Mouse (Mus musculus) hindbrain, embryonic 16.5 days (tissue): ENCODE data around the gene Ddb1. TPM values are rescaled to one million over a fixed set of nuclear protein-coding genes. Genes with fewer than 3 reads are reported as not detected.

Experiments
- ATAC-seq: fragments of 200-750 bp; cut with Nextera tagmentation; 2 replicates; pipeline ENCODE4 v1.8.0; 2017; ENCODE audit warnings: moderate TSS enrichment, moderate library complexity
- H3K27ac ChIP-seq: fragments of 300-500 bp; sonication (generic); 2 replicates; pipeline ENCODE4 v1.5.1; 2014; ENCODE audit warnings: low read depth, mild to moderate bottlenecking, control low read depth, low read length, moderate library complexity
- H3K27me3 ChIP-seq: fragments of 300-500 bp; sonication (generic); replicated peaks from 2 replicates; pipeline ENCODE4 v1.6.1; 2014; ENCODE audit warnings: low read length; ENCODE audit not compliant: control insufficient read depth, insufficient read depth
- H3K36me3 ChIP-seq: fragments of 300-500 bp; sonication (generic); 2 replicates; pipeline ENCODE4 v1.6.1; 2014; ENCODE audit warnings: mild to moderate bottlenecking, low read length, moderate library complexity, mixed read lengths; ENCODE audit not compliant: control insufficient read depth, insufficient read depth
- H3K4me1 ChIP-seq: fragments of 300-500 bp; sonication (generic); 2 replicates; pipeline ENCODE4 v1.6.1; 2014; ENCODE audit warnings: low read depth, low read length; ENCODE audit not compliant: control insufficient read depth, insufficient read depth
- H3K4me2 ChIP-seq: fragments of 300-500 bp; sonication (generic); 2 replicates; pipeline ENCODE4 v1.6.1; 2014; ENCODE audit warnings: mild to moderate bottlenecking, low read length, control low read depth, moderate library complexity
- H3K4me3 ChIP-seq: fragments of 300-500 bp; sonication (generic); 2 replicates; pipeline ENCODE4 v1.5.1; 2014; ENCODE audit warnings: mild to moderate bottlenecking, low read length, control low read depth, moderate library complexity
- H3K9ac ChIP-seq: fragments of 300-500 bp; sonication (generic); 2 replicates; pipeline ENCODE4 v1.6.1; 2014; ENCODE audit warnings: low read depth, mild to moderate bottlenecking, control low read depth, low read length, moderate library complexity
- H3K9me3 ChIP-seq: fragments of 300-500 bp; sonication (generic); 2 replicates; pipeline ENCODE4 v1.6.1; 2014; ENCODE audit warnings: mild to moderate bottlenecking, low read length, moderate library complexity; ENCODE audit not compliant: control insufficient read depth
- WGBS: fragments of 180-500 bp; shearing (Covaris S2); extraction: QIAGEN DNeasy Blood & Tissue Kit; methylation state at CpG from one replicate; pipeline ENCODE4 v1.1.7; 2014; 5-methylcytosine and 5-hydroxymethylcytosine counted together
- polyA plus RNA-seq: library from polyadenylated mRNA; unstranded; fragments of >200 nt; fragmentation: Nextera tagmentation; extraction: Ambion mirVana; gene quantifications from 2 replicates; pipeline ENCODE4 v1.2.1, GENCODE M21; 2015

The Ddb1 gene
- polyA plus RNA-seq, 1 experiment from 2014 or later: 203 TPM

DNA sequence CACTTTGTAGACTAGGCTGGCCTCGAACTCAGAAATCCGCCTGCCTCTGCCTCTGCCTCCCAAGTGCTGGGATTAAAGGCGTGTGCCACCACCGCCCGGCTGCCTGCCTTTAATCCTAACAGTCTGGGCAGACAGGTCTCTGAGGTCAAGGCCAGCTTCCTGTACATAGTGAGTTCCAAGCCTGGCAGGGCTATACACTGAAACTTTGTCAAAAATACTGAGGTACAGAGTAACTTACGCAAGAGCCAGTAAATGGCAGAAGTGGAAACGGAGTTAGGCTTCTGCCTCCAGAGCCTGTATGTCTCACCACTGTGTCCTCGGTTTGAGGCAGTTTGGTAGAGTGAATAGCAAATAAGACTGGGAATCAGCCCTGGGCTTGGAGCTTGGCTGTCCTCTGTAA is 17.9 kb upstream of the Ddb1 start:
- ATAC-seq: no peak
- no peak overlapping the region for H3K4me3 ChIP-seq
- no peaks in the 10 kb centered on the region for H3K9me3 ChIP-seq
- no peaks in the 10 kb centered on the region for H3K27me3 ChIP-seq
- no peak overlapping the region for H3K9ac ChIP-seq
- H3K4me2 ChIP-seq: no peak overlapping the region
- WGBS: 87% methylated on average over 8 of the region's 8 CpGs
- no peak overlapping the region for H3K27ac ChIP-seq
- H3K36me3 ChIP-seq: peaks cover 9% of the 10 kb centered on the region; the same call in 1 of the 2 replicates
- H3K4me1 ChIP-seq: no peaks in the 10 kb centered on the region

DNA sequence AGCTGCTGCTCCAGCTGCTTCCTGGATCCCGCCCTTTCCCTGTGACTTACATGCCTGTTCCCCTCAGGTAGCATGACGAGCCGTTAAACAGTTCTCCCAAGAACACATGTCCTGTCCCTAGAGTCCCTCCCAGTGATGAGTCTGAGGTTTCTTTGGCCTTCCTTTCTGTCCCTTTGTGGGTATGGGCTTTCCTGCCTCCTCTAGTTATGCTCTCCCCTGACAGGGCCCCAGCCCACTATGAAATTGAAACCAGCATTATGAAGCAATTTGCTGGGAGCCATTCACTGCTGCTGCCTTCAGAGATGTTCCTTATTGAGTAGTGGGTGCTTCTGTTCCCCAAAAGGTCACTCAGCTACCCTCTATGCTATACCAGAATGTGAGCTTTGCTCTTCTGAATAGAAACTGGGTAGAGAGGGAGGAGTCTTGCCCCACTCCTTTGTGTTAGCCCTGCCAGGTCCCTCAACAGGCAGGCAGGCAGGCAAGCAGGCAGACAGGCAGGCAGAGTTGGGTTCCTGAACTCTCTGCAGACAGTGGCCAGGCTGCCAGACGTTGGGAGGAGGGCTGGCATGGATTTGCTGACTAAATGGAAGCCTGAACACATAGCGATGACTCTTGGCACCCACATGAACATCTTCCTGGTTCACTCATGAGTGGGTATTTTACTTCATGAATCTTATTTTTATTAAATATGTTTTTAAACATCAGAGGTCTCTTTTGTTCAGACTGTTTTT is 15.8 kb upstream of the Ddb1 start:
- no peak overlapping the region for H3K9ac ChIP-seq
- H3K4me3 ChIP-seq: no peak overlapping the region
- no peaks in the 10 kb centered on the region for H3K9me3 ChIP-seq
- H3K27me3 ChIP-seq: no peaks in the 10 kb centered on the region
- H3K4me1 ChIP-seq: no peaks in the 10 kb centered on the region
- H3K4me2 ChIP-seq: no peak overlapping the region
- 66% methylated on average over 5 of the region's 5 CpGs for WGBS
- H3K27ac ChIP-seq: no peak overlapping the region
- peaks cover 14% of the 10 kb centered on the region for H3K36me3 ChIP-seq
- ATAC-seq: no peak

DNA sequence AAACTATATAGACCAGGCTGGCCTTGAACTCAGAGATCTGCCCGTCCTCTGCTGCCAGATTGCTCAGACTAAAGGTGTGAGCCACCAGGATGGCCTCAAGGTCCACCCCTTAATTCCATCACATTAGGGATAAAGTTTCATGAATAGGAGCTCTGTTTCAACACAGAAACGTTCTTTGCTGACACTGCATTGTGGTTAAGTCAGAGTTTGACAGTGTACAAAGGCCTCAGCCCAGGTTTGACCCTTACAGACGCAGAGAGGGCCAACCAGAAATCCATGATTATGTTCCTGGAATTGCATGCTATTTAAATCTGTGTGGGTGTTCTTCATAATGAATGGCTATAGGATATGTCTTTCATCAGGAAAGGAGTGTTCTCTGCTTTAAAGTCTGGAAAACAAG is 14.8 kb upstream of the Ddb1 start:
- H3K9me3 ChIP-seq: no peaks in the 10 kb centered on the region
- H3K9ac ChIP-seq: no peak overlapping the region
- H3K27ac ChIP-seq: no peak overlapping the region
- no peak for ATAC-seq
- peaks cover 14% of the 10 kb centered on the region for H3K36me3 ChIP-seq
- H3K4me3 ChIP-seq: no peak overlapping the region
- H3K27me3 ChIP-seq: no peaks in the 10 kb centered on the region
- H3K4me2 ChIP-seq: no peak overlapping the region
- no peaks in the 10 kb centered on the region for H3K4me1 ChIP-seq
- WGBS: 72% methylated on average over 3 of the region's 3 CpGs

DNA sequence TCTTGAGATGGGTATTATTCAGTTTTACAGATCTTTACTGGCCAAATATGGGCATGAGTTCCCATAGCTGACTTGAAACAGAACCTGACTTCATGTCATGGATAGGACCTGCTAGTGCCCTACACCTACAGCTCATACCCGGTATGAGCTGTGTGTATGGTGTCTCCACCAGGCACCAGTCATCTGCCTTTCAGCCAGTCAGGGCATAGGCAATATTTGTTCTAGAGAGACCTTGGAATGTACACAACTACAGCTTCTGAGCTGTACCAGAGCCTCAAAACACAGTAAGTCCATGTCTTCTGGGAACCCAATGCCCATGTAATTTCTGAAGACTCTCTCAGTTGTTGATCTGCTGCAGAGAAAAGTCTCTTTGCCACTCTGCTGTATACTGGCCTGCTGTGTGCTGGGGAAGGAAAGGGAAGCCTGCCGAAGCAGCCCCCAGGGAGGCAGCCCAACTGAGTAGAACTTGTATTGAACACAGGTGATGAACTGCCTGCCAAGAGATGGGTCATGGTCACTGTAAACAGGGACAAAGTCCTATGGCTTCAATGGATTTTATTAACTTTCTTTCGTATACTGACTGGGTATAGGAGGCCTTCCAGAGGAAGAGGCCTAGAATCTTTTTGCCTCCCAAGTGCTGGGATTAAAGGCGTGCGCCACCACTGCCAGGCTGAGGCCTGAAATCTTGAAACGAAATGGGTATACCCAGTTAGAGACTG is 13.3 kb upstream of the Ddb1 start:
- no peak overlapping the region for H3K4me3 ChIP-seq
- no peak overlapping the region for H3K4me2 ChIP-seq
- no peak overlapping the region for H3K9ac ChIP-seq
- ATAC-seq: no peak
- H3K9me3 ChIP-seq: no peaks in the 10 kb centered on the region
- 96% methylated on average over 6 of the region's 6 CpGs for WGBS
- H3K4me1 ChIP-seq: no peaks in the 10 kb centered on the region
- peaks cover 14% of the 10 kb centered on the region for H3K36me3 ChIP-seq
- H3K27ac ChIP-seq: no peak overlapping the region
- H3K27me3 ChIP-seq: no peaks in the 10 kb centered on the region

DNA sequence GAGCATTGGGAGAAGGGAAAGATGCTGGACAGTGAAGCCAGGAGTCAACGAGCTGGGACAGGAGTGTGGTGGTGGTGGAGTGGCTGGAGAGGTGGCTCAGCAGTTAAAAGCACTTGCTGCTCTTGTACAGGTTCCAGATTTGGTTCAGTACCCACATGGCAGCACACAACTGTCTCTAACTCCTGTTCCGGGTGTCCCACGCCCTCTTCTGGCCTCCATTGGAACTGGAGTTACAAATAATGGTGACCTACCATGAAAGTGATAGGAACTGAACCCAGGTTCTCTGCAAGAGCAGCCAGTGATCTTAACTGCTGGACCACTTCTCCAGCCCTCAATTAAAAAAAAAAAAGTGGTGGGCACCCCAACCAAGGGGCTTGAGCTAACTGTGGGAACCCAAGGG is 6.9 kb upstream of the Ddb1 start:
- Histone ChIP-seq H3K4me2 (no peak overlapping the region), H3K36me3 (peaks cover 13% of the 10 kb centered on the region), H3K9me3 (no peaks in the 10 kb centered on the region), H3K9ac (no peak overlapping the region), H3K27me3 (no peaks in the 10 kb centered on the region), H3K27ac (no peak overlapping the region), H3K4me1 (peaks cover 8% of the 10 kb centered on the region), H3K4me3 (no peak overlapping the region)
- 41% methylated on average over 3 of the region's 3 CpGs for WGBS
- no peak for ATAC-seq

DNA sequence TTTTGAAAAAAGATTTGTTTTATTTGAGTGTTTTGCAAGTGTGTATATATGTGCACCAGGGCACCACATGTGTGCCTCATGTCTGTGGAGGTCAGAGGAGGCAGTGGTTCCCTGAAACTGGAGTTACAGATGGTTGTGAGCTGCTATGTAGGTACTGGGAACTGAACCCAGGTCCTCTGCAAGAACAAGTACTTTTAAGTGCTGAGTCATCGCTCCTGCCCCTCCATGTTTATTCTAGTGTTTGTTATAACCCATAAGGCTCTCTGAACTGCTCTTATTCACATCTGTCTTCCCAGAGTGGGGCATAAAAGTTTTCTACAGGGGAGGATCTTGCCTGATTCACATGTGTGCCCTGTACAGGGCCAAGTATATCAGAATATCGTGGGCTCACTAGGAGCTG is 5.5 kb upstream of the Ddb1 start:
- peaks cover 14% of the 10 kb centered on the region for H3K4me1 ChIP-seq
- ATAC-seq: no peak
- H3K4me3 ChIP-seq: no peak overlapping the region
- no peak overlapping the region for H3K4me2 ChIP-seq
- H3K27me3 ChIP-seq: no peaks in the 10 kb centered on the region
- H3K36me3 ChIP-seq: peaks cover 10% of the 10 kb centered on the region; the same call in 1 of the 2 replicates
- WGBS: 94% methylated on average over 2 of the region's 2 CpGs
- no peak overlapping the region for H3K9ac ChIP-seq
- no peak overlapping the region for H3K27ac ChIP-seq
- H3K9me3 ChIP-seq: no peaks in the 10 kb centered on the region

DNA sequence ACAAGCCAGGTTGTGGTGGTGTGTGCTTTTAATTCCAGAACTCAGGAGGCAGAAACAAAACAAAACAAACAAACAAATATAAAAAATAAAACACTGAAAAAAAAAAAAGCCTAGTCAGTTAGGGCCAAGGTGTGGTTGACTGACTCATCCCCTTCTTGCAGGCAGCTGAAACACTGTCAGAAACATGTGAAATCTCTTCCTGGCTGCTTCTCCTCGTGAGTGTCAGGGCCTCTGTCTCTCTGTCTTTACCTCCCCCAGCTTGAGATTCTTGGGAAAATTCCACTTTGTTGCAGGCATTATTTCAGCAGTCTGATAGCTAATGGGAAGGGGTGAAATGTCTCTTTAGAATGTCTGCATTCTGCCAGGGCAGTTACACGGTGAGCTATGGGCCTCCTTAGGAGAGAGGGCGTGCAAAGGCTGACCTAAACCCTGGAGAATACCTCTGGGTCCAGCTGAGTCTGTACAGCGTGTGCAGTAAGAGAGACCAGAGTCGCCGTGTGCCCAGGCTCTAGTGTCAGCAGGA is 2.8 kb upstream of the Ddb1 start:
- peaks cover 8% of the 10 kb centered on the region; the same call in 1 of the 2 replicates for H3K36me3 ChIP-seq
- 3% methylated on average over 6 of the region's 6 CpGs for WGBS
- H3K27ac ChIP-seq: peak overlapping the region; percentile 90
- 0 out of 2 replicates have a peak, but pooled peaks have one; percentile 16 for ATAC-seq
- H3K4me1 ChIP-seq: peaks cover 26% of the 10 kb centered on the region
- peak overlapping the region; percentile 70 for H3K9ac ChIP-seq
- no peaks in the 10 kb centered on the region for H3K27me3 ChIP-seq
- no peaks in the 10 kb centered on the region for H3K9me3 ChIP-seq
- peak overlapping the region; percentile 35 for H3K4me3 ChIP-seq
- peak overlapping the region; percentile 74 for H3K4me2 ChIP-seq

DNA sequence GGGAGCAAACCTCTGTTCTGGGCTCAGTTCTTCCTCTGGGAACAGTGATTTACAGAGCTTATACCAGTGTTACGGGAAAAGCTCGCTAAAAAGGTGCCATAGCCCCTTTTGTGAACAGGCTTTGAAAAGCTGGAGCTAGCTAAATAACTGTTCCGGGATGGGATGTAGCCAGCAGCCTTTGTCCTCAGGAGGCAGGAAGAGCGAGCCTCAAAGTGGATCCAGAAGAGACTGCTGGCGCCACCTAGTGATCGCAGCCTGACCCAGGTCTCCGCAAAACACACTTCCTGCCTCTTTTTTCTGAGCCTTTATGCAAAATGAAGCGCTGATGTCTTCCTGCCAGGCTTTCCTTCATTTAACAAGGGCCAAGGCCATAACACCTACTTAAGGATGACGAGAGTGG is 2.3 kb upstream of the Ddb1 start:
- 1% methylated on average over 9 of the region's 9 CpGs for WGBS
- Histone ChIP-seq H3K4me2 (peak overlapping the region; percentile 74), H3K27ac (peak overlapping the region; percentile 90), H3K27me3 (no peaks in the 10 kb centered on the region), H3K9me3 (no peaks in the 10 kb centered on the region), H3K9ac (peak overlapping the region; percentile 70), H3K4me1 (peaks cover 26% of the 10 kb centered on the region), H3K36me3 (peaks cover 10% of the 10 kb centered on the region; the same call in 1 of the 2 replicates), H3K4me3 (peak overlapping the region; percentile 35)
- peak; percentile 56 for ATAC-seq
